Mouse (Mus musculus) cortical plate, adult 2 months (tissue): ENCODE measurements around the gene Pex16. TPM values are rescaled to one million over a fixed set of nuclear protein-coding genes. Genes with fewer than 3 reads are reported as not detected.

Experiments
- H3K27ac ChIP-seq: fragments of 200-500 bp; 2 replicates; pipeline ENCODE4 v1.5.1; 2012; ENCODE audit warnings: low read length, control low read depth, inconsistent platforms; ENCODE audit not compliant: insufficient read depth
- H3K4me1 ChIP-seq: fragments of 200-500 bp; 2 replicates; pipeline ENCODE4 v1.6.1; 2011; ENCODE audit warnings: low read length; ENCODE audit not compliant: control insufficient read depth, insufficient read depth
- H3K4me3 ChIP-seq: fragments of 200-500 bp; 2 replicates; pipeline ENCODE4 v1.5.1; 2011; ENCODE audit warnings: mild to moderate bottlenecking, low read length, control low read depth; ENCODE audit not compliant: insufficient read depth
- CTCF ChIP-seq: fragments of 200-500 bp; IDR thresholded peaks from 2 replicates; pipeline ENCODE4 v1.5.1; 2011; ENCODE audit warnings: mild to moderate bottlenecking, control low read depth, low read length; ENCODE audit not compliant: insufficient read depth; ENCODE audit errors: extremely low read depth
- POLR2A ChIP-seq: fragments of 200-500 bp; IDR thresholded peaks from 2 replicates; pipeline ENCODE4 v1.6.1; 2011; ENCODE audit warnings: mild to moderate bottlenecking, low read length, control low read depth; ENCODE audit not compliant: insufficient read depth; ENCODE audit errors: extremely low read depth
- polyA plus RNA-seq: library from polyadenylated mRNA; depleted of rRNA; stranded (reverse); fragments of >200 nt; gene quantifications from 2 replicates; pipeline ENCODE4 v1.2.3, GENCODE M21; 2012

Gene Pex16
- polyA plus RNA-seq, 1 experiment = 45.5 TPM

DNA sequence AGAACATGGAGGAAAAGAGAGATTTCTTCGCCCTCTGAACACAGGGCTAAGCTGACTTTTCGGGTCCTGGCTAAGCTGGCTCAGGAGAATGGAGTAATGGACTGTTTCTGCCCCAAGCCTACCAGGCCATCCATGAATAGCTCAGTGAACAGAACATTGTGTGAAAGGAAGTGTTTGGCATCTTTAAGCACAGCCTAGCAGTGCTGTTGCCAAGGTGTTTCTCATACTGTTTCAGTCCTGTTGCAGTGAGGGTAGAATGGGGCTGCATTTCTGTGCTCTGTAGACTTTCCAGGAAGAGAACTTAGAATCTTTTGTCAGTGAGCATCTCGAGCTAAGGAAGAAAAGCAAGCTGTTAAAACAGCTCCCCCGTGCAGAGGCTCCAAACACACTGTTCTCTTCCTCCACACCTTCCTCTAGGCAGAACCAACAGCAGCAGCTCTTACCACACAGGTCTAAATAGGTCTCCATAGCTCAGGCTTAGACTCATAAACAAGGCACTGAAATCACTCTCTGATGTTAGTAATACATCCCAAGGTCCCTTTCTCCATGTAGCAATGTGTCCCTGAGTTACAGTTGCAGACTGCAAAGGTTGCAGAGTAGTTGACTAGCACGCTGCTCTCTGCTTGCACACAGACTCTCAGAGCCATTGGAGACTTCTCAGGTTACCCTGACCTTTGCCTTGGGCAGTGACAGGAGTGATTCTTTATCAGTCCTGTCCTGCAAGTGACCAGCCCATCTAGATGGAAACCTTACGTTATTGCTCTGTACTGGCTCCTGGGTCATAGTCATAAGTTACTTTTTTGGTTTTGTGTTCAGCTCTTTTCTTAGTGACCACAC is 24.7 kb upstream of the Pex16 start:
- Histone ChIP-seq H3K27ac (no peak overlapping the region), H3K4me1 (peaks cover 6% of the 10 kb centered on the region), H3K4me3 (no peak overlapping the region)
- TF ChIP-seq CTCF (no peak), POLR2A (no peak)

DNA sequence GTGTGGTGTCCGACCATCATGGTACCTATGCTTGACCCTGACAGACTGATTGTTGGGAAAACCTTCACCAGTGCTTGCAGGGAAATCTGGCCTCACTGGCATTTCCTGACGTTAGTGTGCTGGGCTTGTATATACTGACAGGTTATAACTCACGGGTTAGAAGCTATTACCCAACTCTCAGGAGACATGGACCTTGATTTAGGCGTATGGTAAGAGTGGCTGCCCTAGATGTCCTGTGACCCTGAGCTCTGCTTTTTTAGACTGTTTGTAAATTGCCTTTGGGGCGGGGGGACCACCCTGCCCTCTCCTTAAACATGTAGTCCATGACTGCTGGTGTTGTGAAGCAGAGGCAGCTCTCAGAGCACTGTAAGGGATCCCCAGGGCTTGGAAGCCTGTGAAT is 23.8 kb upstream of the Pex16 start:
- Histone ChIP-seq H3K4me3 (no peak overlapping the region), H3K27ac (no peak overlapping the region), H3K4me1 (peaks cover 6% of the 10 kb centered on the region)
- TF ChIP-seq POLR2A (no peak), CTCF (no peak)

- Histone ChIP-seq H3K27ac (no peak overlapping the region), H3K4me3 (no peak overlapping the region), H3K4me1 (peaks cover 6% of the 10 kb centered on the region)
- TF ChIP-seq POLR2A (no peak), CTCF (no peak)
Measured at GRCm38 (mm10) chr2:92353402-92353801, 21.1 kb upstream of the Pex16 start.

DNA sequence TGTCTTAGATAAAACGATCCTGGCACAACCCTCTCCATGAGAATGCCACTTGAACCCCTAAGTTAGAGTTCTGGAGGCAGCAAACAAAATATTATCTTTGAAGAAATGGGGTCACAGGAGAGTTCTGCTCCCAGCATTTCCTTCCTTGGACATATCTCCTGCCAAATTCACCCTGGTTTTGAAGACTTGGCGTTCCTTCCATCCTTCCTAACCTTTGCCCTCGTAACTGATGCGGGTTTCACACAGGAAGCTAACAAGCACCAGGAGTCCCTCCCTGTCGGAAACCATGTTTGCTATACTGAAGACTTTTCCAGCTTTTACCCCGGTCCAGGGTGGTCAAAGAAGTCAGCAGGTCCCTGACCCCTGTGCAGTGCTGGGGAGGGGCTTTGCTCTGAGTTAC is 20.3 kb upstream of the Pex16 start:
- Histone ChIP-seq H3K4me1 (peaks cover 4% of the 10 kb centered on the region), H3K4me3 (no peak overlapping the region), H3K27ac (no peak overlapping the region)
- TF ChIP-seq CTCF = no peak
- no peak for TF ChIP-seq POLR2A

GRCm38 (mm10) chr2:92359301-92359700 is 15.2 kb upstream of the Pex16 start:
- no peak overlapping the region for H3K4me3 ChIP-seq
- H3K4me1 ChIP-seq = no peaks in the 10 kb centered on the region
- no peak for TF ChIP-seq POLR2A
- no peak overlapping the region for H3K27ac ChIP-seq

DNA sequence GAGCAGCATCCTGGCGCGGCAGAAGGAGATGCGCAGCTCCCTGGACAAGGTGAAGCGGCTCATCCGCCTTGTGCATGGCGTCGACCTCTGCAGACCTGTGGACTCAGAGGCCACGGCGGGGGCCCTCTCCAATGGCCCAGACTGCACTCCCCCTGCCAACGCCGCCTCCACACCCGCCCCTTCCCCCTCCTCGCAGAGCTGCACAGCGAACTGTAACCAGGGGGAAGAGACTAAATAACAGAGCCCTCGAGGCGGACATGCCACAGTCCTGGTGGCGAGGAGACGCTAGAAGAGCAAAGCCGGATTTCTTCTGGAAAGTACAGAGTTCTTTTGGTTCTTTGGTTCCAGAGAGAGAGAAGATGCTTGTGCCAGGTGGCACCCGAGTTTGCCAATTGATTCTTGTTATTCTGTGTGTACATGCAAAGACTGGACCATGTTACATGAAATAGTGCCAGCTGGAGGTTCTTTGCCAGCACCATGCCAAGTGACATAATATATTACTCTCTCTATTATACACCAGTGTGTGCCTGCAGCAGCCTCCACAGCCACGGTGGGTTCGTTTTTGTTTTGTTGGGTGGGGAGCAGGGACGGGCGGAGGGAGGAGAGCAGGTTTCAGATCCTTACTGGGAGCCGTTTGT is 14.2 kb upstream of the Pex16 start:
- Histone ChIP-seq H3K4me3 (no peak overlapping the region), H3K4me1 (no peaks in the 10 kb centered on the region), H3K27ac (no peak overlapping the region)
- TF ChIP-seq CTCF (no peak), POLR2A (no peak)

DNA sequence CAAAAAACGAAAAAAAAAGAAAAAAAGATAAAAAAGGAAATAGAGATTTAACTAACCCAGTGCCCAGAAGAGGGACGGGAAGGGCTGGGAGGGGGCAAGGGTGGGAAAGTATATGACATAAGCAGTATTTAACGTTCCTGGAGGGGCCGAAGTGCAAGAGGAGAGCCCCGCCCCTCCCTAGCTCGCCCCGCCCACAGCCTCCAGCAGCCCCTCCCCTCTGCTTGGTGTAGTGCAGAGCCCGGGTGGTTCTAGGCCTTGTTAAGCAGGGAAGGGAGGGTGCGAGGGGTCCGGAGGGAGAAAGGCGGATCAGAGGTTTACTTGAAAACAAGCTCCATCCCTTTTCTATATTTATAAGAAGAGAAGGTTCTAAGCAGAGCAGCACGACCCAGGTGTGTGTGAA is 13.6 kb upstream of the Pex16 start:
- H3K27ac ChIP-seq = no peak overlapping the region
- no peak for TF ChIP-seq CTCF
- TF ChIP-seq POLR2A = no peak
- H3K4me1 ChIP-seq = no peaks in the 10 kb centered on the region
- H3K4me3 ChIP-seq = no peak overlapping the region

GRCm38 (mm10) chr2:92361795-92362194 is 12.7 kb upstream of the Pex16 start:
- TF ChIP-seq POLR2A (no peak), CTCF (no peak)
- no peak overlapping the region for H3K4me3 ChIP-seq
- H3K27ac ChIP-seq = no peak overlapping the region
- H3K4me1 ChIP-seq = no peaks in the 10 kb centered on the region

DNA sequence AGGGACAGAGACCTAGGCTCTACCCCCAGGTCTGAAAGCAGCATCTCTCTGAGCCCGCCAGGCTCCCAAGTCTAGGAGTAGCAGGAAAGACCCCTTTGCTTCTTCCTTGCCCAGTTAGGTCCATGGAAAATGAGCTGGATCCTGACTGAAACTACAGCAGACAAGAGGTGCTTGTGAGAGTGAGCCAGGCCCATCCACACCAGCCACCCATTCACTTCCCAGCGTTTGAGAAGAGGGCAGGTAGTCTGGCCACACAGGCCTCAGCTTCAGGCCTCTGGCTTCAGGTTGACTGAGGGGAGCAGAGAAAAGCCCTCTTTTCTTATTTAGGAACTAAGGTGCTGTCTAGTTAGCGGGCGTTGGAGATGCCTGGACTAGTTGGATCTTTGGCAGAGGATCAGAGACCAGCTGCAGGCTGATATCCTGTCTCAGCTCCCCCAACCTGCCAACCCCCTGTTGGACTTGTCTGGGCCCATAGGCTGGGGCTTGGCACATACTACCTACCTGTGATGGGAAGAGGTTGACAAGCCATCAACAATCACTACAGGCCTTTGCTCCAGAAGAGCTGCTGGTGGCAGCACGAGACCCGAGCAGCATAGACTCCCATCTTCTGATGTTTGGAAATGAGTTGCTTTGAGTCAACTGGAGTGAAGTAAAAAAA is 11.8 kb upstream of the Pex16 start:
- Histone ChIP-seq H3K4me1 (no peaks in the 10 kb centered on the region), H3K27ac (no peak overlapping the region), H3K4me3 (no peak overlapping the region)
- TF ChIP-seq CTCF = no peak
- no peak for TF ChIP-seq POLR2A
